Mouse (Mus musculus) MEL (cell line): ENCODE measurements at regions not wholly inside any gene's neighbourhood (a gene's known extent, or its start where the extent isn't known, plus 50 kb on each side); places are given as distances from the start of the nearest gene placed in this dataset.

ENCODE experiments used
- BHLHE40 ChIP-seq: IDR thresholded peaks from 2 replicates; pipeline ENCODE4 v1.6.1; 2012; ENCODE audit warnings: low read depth, mild to moderate bottlenecking, inconsistent platforms, low read length, improper control_type of control experiment, borderline replicate concordance
- CTCF ChIP-seq, 3 experiments: IDR thresholded peaks in 2 of 3; conservative IDR thresholded peaks in 1 of 3; 2 replicates each; pipeline ENCODE4 v1.5.1; 2011 to 2012; ENCODE audit warnings: low read length in 3 of 3, low read depth in 2 of 3, mild to moderate bottlenecking in 2 of 3, improper control_type of control experiment in 1 of 3, inconsistent platforms in 1 of 3, mixed read lengths in 1 of 3, moderate library complexity in 1 of 3; ENCODE audit not compliant: control insufficient read depth in 1 of 3, insufficient read depth in 1 of 3, poor library complexity in 1 of 3, severe bottlenecking in 1 of 3
- EP300 ChIP-seq, 2 experiments: IDR thresholded peaks; 2 replicates each; pipeline ENCODE4 v1.6.1; 2011; ENCODE audit warnings: improper control_type of control experiment in 2 of 2, low read length in 2 of 2, low read depth in 1 of 2, mild to moderate bottlenecking in 1 of 2
- GATA1 ChIP-seq: IDR thresholded peaks from 2 replicates; pipeline ENCODE4 v1.6.1; 2011; ENCODE audit warnings: low read depth, low read length, improper control_type of control experiment
- KAT2A ChIP-seq: conservative IDR thresholded peaks from 2 replicates; pipeline ENCODE4 v1.6.1; 2012; ENCODE audit warnings: low read depth, low read length, improper control_type of control experiment, inconsistent platforms
- MAZ ChIP-seq: IDR thresholded peaks from 2 replicates; pipeline ENCODE4 v1.6.1; 2012; ENCODE audit warnings: low read depth, mild to moderate bottlenecking, inconsistent platforms, low read length, improper control_type of control experiment
- MEF2A ChIP-seq: IDR thresholded peaks from 2 replicates; pipeline ENCODE4 v1.6.1; 2014; ENCODE audit warnings: low read depth, mild to moderate bottlenecking, inconsistent platforms, low read length, improper control_type of control experiment; ENCODE audit not compliant: poor library complexity, insufficient replicate concordance, severe bottlenecking; ENCODE audit errors: extremely low read depth
- NELFE ChIP-seq: IDR thresholded peaks from 2 replicates; pipeline ENCODE4 v1.6.1; 2011; ENCODE audit warnings: low read depth, low read length, improper control_type of control experiment
- POLR2A ChIP-seq, 2 experiments: IDR thresholded peaks; 2 replicates each; pipeline ENCODE4 v1.6.1; 2011 to 2012; ENCODE audit warnings: low read length in 2 of 2, mild to moderate bottlenecking in 2 of 2, control low read depth in 1 of 2, improper control_type of control experiment in 1 of 2, low read depth in 1 of 2, moderate library complexity in 1 of 2; ENCODE audit not compliant: control insufficient read depth in 1 of 2, insufficient read depth in 1 of 2, poor library complexity in 1 of 2
- POLR2AphosphoS2 ChIP-seq: IDR thresholded peaks from 2 replicates; pipeline ENCODE4 v1.6.1; 2011; ENCODE audit warnings: low read length, improper control_type of control experiment
- TBP ChIP-seq: IDR thresholded peaks from 2 replicates; pipeline ENCODE4 v1.8.0; 2011; ENCODE audit warnings: low read depth, low read length, improper control_type of control experiment
- ZKSCAN1 ChIP-seq: IDR thresholded peaks from 2 replicates; pipeline ENCODE4 v1.6.1; 2012; ENCODE audit warnings: low read depth, mild to moderate bottlenecking, inconsistent platforms, low read length, improper control_type of control experiment, moderate library complexity

DNA sequence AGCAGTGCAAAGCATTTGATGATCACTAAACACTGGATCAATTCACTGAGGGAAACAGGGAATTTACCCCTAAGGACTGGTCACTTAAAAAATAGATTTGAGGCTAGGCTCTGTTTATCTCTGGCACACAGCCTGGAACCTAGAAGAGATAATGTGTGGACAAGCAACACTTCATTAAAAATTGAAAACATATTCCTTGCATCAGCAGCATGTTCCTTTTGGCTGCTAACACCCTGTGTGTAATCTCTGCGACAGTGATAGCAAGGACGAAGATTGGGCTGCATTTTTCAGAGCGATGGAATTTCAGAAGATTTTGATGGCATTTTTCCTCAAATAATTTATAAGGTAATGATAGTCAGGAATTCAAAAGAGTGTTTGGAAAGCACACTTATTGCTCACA is 310.9 kb downstream of the Nova1 start:
- no peak for TF ChIP-seq POLR2A (IDR thresholded peaks at IDR 0.05; ENCODE audit: control insufficient read depth in 1 of 2, insufficient read depth in 1 of 2, low read depth in 1 of 2, low read length in 2 of 2, poor library complexity in 1 of 2)
- no peak for TF ChIP-seq EP300 (IDR thresholded peaks at IDR 0.05; ENCODE audit: low read depth in 1 of 2, low read length in 2 of 2)
- TF ChIP-seq CTCF (IDR thresholded peaks at IDR 0.05 in 2 of 3, conservative IDR thresholded peaks at IDR 0.05 in 1 of 3; ENCODE audit: control insufficient read depth in 1 of 3, insufficient read depth in 1 of 3, low read depth in 2 of 3, low read length in 3 of 3, poor library complexity in 1 of 3, severe bottlenecking in 1 of 3) = no peak
- TF ChIP-seq GATA1 = no peak
- no peak for TF ChIP-seq MEF2A
- TF ChIP-seq NELFE = no peak
- TF ChIP-seq ZKSCAN1 = no peak
- no peak for TF ChIP-seq POLR2AphosphoS2
- no peak for TF ChIP-seq MAZ
- no peak for TF ChIP-seq TBP
- no peak for TF ChIP-seq BHLHE40
- TF ChIP-seq KAT2A = no peak
